Comparison of ENCODE assay signal across 15 mouse cellular contexts in genomic region chr2:68568361-68568760, GRCm38 (mm10). TPM values are rescaled to one million over a fixed set of nuclear protein-coding genes. Genes with fewer than 3 reads are reported as not detected.
DNase-seq lines count a peak whose midpoint lies in the region; ATAC-seq and TF ChIP-seq lines count a peak whose summit lies in the region.
"Had no signal": no experiment of that assay in that cellular context is flagged by ENCODE, and none has a peak within 500 bp of the region (broad histone marks: within the 10 kb centered on the region; RNA-seq: fewer than 3 reads in every experiment).

No protein-coding gene starts in this region.

- no peak for ATAC-seq in midbrain, postnatal 0 days (ENCODE audit: low FRiP score)
- ATAC-seq in heart, postnatal 0 days (ENCODE audit: insufficient read depth, low read depth), result no peak; the same call in 1 of the 2 replicates
- no peak for ATAC-seq in neural tube, embryonic 15.5 days (ENCODE audit: low FRiP score)

- WGBS in midbrain, postnatal 0 days, result 93% methylated on average over 15 of the region's 15 CpGs
- 91% methylated on average over 15 of the region's 15 CpGs for WGBS in midbrain, embryonic 10.5 days
- WGBS in heart, postnatal 0 days, result 79% methylated on average over 15 of the region's 15 CpGs
- 90% methylated on average over 15 of the region's 15 CpGs for WGBS in neural tube, embryonic 15.5 days

- H3K36me3 ChIP-seq in midbrain, postnatal 0 days (ENCODE audit: insufficient read depth, low read length), result no peaks in the 10 kb centered on the region
- H3K36me3 ChIP-seq in midbrain, embryonic 10.5 days, result no peaks in the 10 kb centered on the region
- H3K36me3 ChIP-seq in heart, postnatal 0 days (replicated peaks; ENCODE audit: control insufficient read depth, insufficient read depth, low read length), result no peaks in the 10 kb centered on the region
- H3K36me3 ChIP-seq in neural tube, embryonic 15.5 days, result no peaks in the 10 kb centered on the region
- H3K36me3 ChIP-seq: G1E had no signal

- no peak overlapping the region for H3K9ac ChIP-seq in midbrain, postnatal 0 days (replicated peaks; ENCODE audit: low read length, poor library complexity, severe bottlenecking)
- H3K9ac ChIP-seq in heart, postnatal 0 days (replicated peaks; ENCODE audit: low read depth, low read length), result no peak overlapping the region
- H3K9ac ChIP-seq in neural tube, embryonic 15.5 days (replicated peaks), result no peak overlapping the region
- H3K9ac ChIP-seq: hindbrain, embryonic 14.5 days had no signal

- no peak for TF ChIP-seq EP300 in heart, postnatal 0 days (IDR thresholded peaks at IDR 0.05; ENCODE audit: low read depth)

- peak; percentile 13 for DNase-seq in adrenal gland, postnatal 25 days
- DNase-seq in adrenal gland, adult 8-10 months, result no peak
- peak; percentile 35 for DNase-seq in midbrain, postnatal 0 days (ENCODE audit: low spot score)
- no peak for DNase-seq in midbrain, embryonic 10.5 days (ENCODE audit: low spot score)
- DNase-seq in heart, postnatal 0 days (ENCODE audit: low spot score), result peak; percentile 6
- DNase-seq in skeletal muscle tissue, adult 2 months (ENCODE audit: low read depth, low spot score), result peak; percentile 16
- DNase-seq in lung, postnatal 36 days, result no peak
- DNase-seq: kidney, postnatal 14 days had no signal

- H3K4me3 ChIP-seq in midbrain, postnatal 0 days (ENCODE audit: low read depth, low read length), result no peak overlapping the region
- no peak overlapping the region for H3K4me3 ChIP-seq in midbrain, embryonic 10.5 days
- H3K4me3 ChIP-seq in heart, postnatal 0 days (ENCODE audit: low read depth, low read length), result no peak overlapping the region
- no peak overlapping the region for H3K4me3 ChIP-seq in neural tube, embryonic 15.5 days (replicated peaks)

- H3K9me3 ChIP-seq in midbrain, postnatal 0 days (ENCODE audit: low read length), result no peaks in the 10 kb centered on the region
- no peaks in the 10 kb centered on the region for H3K9me3 ChIP-seq in midbrain, embryonic 10.5 days (replicated peaks)
- no peaks in the 10 kb centered on the region for H3K9me3 ChIP-seq in heart, postnatal 0 days (replicated peaks; ENCODE audit: control insufficient read depth, low read length)
- no peaks in the 10 kb centered on the region for H3K9me3 ChIP-seq in neural tube, embryonic 15.5 days (replicated peaks)
- H3K9me3 ChIP-seq: G1E had no signal

- no peaks in the 10 kb centered on the region for H3K4me1 ChIP-seq in midbrain, postnatal 0 days (ENCODE audit: insufficient read depth, low read length)
- H3K4me1 ChIP-seq in midbrain, embryonic 10.5 days, result no peaks in the 10 kb centered on the region
- H3K4me1 ChIP-seq in heart, postnatal 0 days (ENCODE audit: control insufficient read depth, insufficient read depth), result no peaks in the 10 kb centered on the region
- H3K4me1 ChIP-seq in neural tube, embryonic 15.5 days, result no peaks in the 10 kb centered on the region

- TF ChIP-seq CTCF in midbrain, postnatal 0 days (IDR thresholded peaks at IDR 0.05), result no peak
- TF ChIP-seq CTCF in heart, postnatal 0 days (IDR thresholded peaks at IDR 0.05; ENCODE audit: low read depth), result no peak

- no peak overlapping the region for H3K27ac ChIP-seq in midbrain, postnatal 0 days (ENCODE audit: low read depth, low read length)
- H3K27ac ChIP-seq in midbrain, embryonic 10.5 days (replicated peaks), result no peak overlapping the region
- H3K27ac ChIP-seq in heart, postnatal 0 days (ENCODE audit: low read depth), result no peak overlapping the region
- no peak overlapping the region for H3K27ac ChIP-seq in neural tube, embryonic 15.5 days (replicated peaks)
- H3K27ac ChIP-seq: hindbrain, embryonic 14.5 days; macrophage had no signal

- no peaks in the 10 kb centered on the region for H3K27me3 ChIP-seq in midbrain, postnatal 0 days (ENCODE audit: insufficient read depth, low read length)
- no peaks in the 10 kb centered on the region for H3K27me3 ChIP-seq in midbrain, embryonic 10.5 days (ENCODE audit: low read depth, poor library complexity, severe bottlenecking)
- no peaks in the 10 kb centered on the region for H3K27me3 ChIP-seq in heart, postnatal 0 days (ENCODE audit: control insufficient read depth, insufficient read depth, low read length)
- H3K27me3 ChIP-seq in neural tube, embryonic 15.5 days (replicated peaks), result no peaks in the 10 kb centered on the region

- H3K4me2 ChIP-seq in midbrain, postnatal 0 days (ENCODE audit: low read depth, low read length, poor library complexity, severe bottlenecking), result no peak overlapping the region
- no peak overlapping the region for H3K4me2 ChIP-seq in heart, postnatal 0 days (ENCODE audit: low read depth, low read length)
- H3K4me2 ChIP-seq in neural tube, embryonic 15.5 days, result no peak overlapping the region
- H3K4me2 ChIP-seq: hindbrain, embryonic 14.5 days had no signal

RNA-seq across cellular contexts. Expression of gene 4933409G03Rik, which starts 13.9 kb away (rescaled TPM):
- total RNA-seq in adrenal gland, postnatal 25 days (2021), result not detected in 2 replicates
- not detected for total RNA-seq in adrenal gland, adult 8-10 months (2022)
- total RNA-seq in midbrain, postnatal 0 days (2014; rRNA removed), result not detected in 2 replicates
- polyA plus RNA-seq in midbrain, postnatal 0 days (2015; fragmentation: Nextera tagmentation; extraction: Ambion mirVana), result not detected in 2 replicates
- not detected in 2 replicates for polyA plus RNA-seq in midbrain, embryonic 10.5 days (2016; fragmentation: Nextera tagmentation; extraction: Ambion mirVana)
- total RNA-seq in heart, postnatal 0 days (2014; rRNA removed; ENCODE audit: low replicate concordance), result not detected in 2 replicates
- not detected in 2 replicates for polyA plus RNA-seq in heart, postnatal 0 days (2015; fragmentation: Nextera tagmentation; extraction: Ambion mirVana)
- polyA plus RNA-seq in neural tube, embryonic 15.5 days (2015; fragmentation: Nextera tagmentation; extraction: Ambion mirVana), result not detected in 2 replicates
- total RNA-seq: adrenal gland, adult 18-20 months; G1E; liver, adult 2 months had no signal
- polyA plus RNA-seq: G1E; hindbrain, embryonic 14.5 days; liver, adult 2 months; macrophage; spleen, adult 2 months had no signal

Comparison
In these comparisons a context has a peak if more than half of its experiments do, and no peak if none do; other contexts are left out.
1. DNase-seq: peak in adrenal gland, postnatal 25 days (single experiment), midbrain, postnatal 0 days (single experiment), heart, postnatal 0 days (single experiment) and skeletal muscle tissue, adult 2 months (single experiment); none in adrenal gland, adult 8-10 months (single experiment), midbrain, embryonic 10.5 days (single experiment) and lung, postnatal 36 days (single experiment).